Mouse (Mus musculus) intestine, embryonic 16.5 days (tissue): ENCODE data around the gene Mis18a. TPM values are rescaled to one million over a fixed set of nuclear protein-coding genes. Genes with fewer than 3 reads are reported as not detected.
A peak's percentile ranks its signal among the peaks of the same experiment; 100 is the strongest.

ENCODE experiments used
- ATAC-seq: fragments of 200-750 bp; cut with Nextera tagmentation; 2 replicates; pipeline ENCODE4 v1.8.0; 2017; ENCODE audit warnings: moderate TSS enrichment, moderate library complexity
- H3K27ac ChIP-seq: fragments of 300-500 bp; sonication (generic); 2 replicates; pipeline ENCODE4 v1.5.1; 2014; ENCODE audit warnings: mild to moderate bottlenecking, low read length
- H3K27me3 ChIP-seq: fragments of 300-500 bp; sonication (generic); replicated peaks from 2 replicates; pipeline ENCODE4 v1.6.1; 2014; ENCODE audit warnings: low read length, control low read depth, mixed read lengths; ENCODE audit not compliant: control insufficient read depth, insufficient read depth
- H3K36me3 ChIP-seq: fragments of 300-500 bp; sonication (generic); 2 replicates; pipeline ENCODE4 v1.6.1; 2014; ENCODE audit warnings: low read length, control low read depth; ENCODE audit not compliant: control insufficient read depth, insufficient read depth
- H3K4me1 ChIP-seq: fragments of 300-500 bp; sonication (generic); 2 replicates; pipeline ENCODE4 v1.6.1; 2014; ENCODE audit warnings: low read length, control low read depth, mixed read lengths; ENCODE audit not compliant: control insufficient read depth, insufficient read depth
- H3K4me2 ChIP-seq: fragments of 300-500 bp; sonication (generic); 2 replicates; pipeline ENCODE4 v1.6.1; 2014; ENCODE audit warnings: low read depth, low read length, control low read depth
- H3K4me3 ChIP-seq: fragments of 300-500 bp; sonication (generic); 2 replicates; pipeline ENCODE4 v1.5.1; 2014; ENCODE audit warnings: mild to moderate bottlenecking, low read length
- H3K9ac ChIP-seq: fragments of 300-500 bp; sonication (generic); 2 replicates; pipeline ENCODE4 v1.6.1; 2014; ENCODE audit warnings: low read depth, low read length
- H3K9me3 ChIP-seq: fragments of 300-500 bp; sonication (generic); 2 replicates; pipeline ENCODE4 v1.6.1; 2016; ENCODE audit warnings: low read length, control low read depth; ENCODE audit not compliant: control insufficient read depth
- WGBS: fragments of 180-500 bp; shearing (Covaris S2); extraction: QIAGEN DNeasy Blood & Tissue Kit; methylation state at CpG from one replicate; pipeline ENCODE4 v1.1.7; 2014; 5-methylcytosine and 5-hydroxymethylcytosine counted together
- polyA plus RNA-seq: library from polyadenylated mRNA; unstranded; fragments of >200 nt; fragmentation: Nextera tagmentation; extraction: Ambion mirVana; gene quantifications from 2 replicates; pipeline ENCODE4 v1.2.1, GENCODE M21; 2015

Gene Mis18a
- polyA plus RNA-seq, 1 experiment from 2014 or later: 53.5 TPM

DNA sequence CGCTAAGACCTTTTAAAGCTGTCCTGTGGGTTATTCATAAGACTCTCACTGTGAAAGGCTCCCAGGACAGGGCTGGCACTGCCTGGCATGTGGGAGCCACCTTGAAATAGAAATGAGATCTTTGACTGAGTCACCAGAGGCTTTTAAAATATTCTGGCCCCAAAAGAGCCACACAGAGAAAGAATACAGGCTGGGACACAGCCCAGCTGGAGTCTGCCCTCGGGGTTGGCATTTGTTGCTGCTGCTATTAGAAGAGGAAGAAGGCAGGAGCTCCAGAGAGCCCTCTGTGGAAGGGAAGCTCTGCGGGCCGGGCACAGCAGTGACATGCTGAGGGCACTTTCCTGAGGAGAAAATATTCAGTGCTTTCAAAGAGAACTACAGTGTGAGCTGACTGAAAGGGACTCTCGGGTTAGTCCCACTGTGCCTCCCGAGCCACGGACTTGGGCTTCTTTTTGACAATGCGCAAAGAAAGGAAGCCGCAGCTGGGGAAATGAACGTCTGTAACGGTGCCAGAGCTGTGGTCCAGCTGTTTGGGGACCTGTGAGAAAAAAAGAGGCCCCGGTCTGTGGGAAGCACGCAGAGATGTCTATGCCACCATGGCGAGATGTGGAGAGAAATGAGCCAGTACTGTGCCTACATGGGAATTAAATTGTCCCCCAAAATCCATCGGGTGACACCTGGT is 34.4 kb downstream of the Mis18a start:
- 78% methylated on average over 15 of the region's 15 CpGs for WGBS
- no peak for ATAC-seq

GRCm38 (mm10) chr16:90687687-90688263 is 39.4 kb downstream of the Mis18a start:
- ATAC-seq: peak; percentile 60
- no peak overlapping the region for H3K9ac ChIP-seq

More for the DNA sequence above, 34.4 kb downstream of the Mis18a start:
- H3K9ac ChIP-seq: no peak overlapping the region
- no peak overlapping the region for H3K4me2 ChIP-seq
- H3K27me3 ChIP-seq: no peaks in the 10 kb centered on the region
- no peak overlapping the region for H3K4me3 ChIP-seq
- H3K36me3 ChIP-seq: no peaks in the 10 kb centered on the region
- no peaks in the 10 kb centered on the region; the same call in 1 of the 2 replicates for H3K4me1 ChIP-seq
- no peak overlapping the region for H3K27ac ChIP-seq
- H3K9me3 ChIP-seq: no peaks in the 10 kb centered on the region

DNA sequence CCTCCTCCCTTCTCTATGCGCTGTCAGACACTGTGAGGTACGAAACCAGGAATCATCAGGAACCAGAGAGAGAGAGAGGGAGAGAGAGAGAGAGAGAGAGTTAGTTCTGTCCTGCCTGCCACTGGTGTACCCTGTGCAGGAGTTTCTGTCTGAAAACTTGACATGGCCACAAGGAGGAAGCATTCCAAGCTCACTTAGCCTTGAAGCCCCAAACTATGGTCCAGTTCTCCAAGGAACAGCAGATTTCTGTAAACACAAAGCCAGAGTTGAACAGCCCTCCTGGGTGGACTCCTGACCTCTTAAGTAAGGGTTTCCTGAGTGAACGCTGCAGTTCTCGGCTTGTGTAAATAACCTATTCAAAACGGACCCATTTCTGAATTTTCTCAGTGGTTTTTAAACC is 40.2 kb downstream of the Mis18a start:
- Histone ChIP-seq H3K9me3 (no peaks in the 10 kb centered on the region), H3K36me3 (no peaks in the 10 kb centered on the region), H3K9ac (no peak overlapping the region), H3K4me2 (no peak overlapping the region), H3K4me3 (no peak overlapping the region), H3K27me3 (no peaks in the 10 kb centered on the region), H3K27ac (no peak overlapping the region), H3K4me1 (peaks cover 10% of the 10 kb centered on the region; the same call in 1 of the 2 replicates)
- ATAC-seq: peak; percentile 85
- 40% methylated on average over 5 of the region's 5 CpGs for WGBS

More at GRCm38 (mm10) chr16:90687687-90688263, 39.4 kb downstream of the Mis18a start:
- Histone ChIP-seq H3K9me3 (no peaks in the 10 kb centered on the region), H3K36me3 (no peaks in the 10 kb centered on the region), H3K27ac (no peak overlapping the region), H3K27me3 (no peaks in the 10 kb centered on the region), H3K4me3 (no peak overlapping the region), H3K4me1 (peaks cover 10% of the 10 kb centered on the region; the same call in 1 of the 2 replicates), H3K4me2 (no peak overlapping the region)
- 61% methylated on average over 12 of the region's 12 CpGs for WGBS

- no peak overlapping the region for H3K27ac ChIP-seq
- no peak overlapping the region for H3K9ac ChIP-seq
- H3K27me3 ChIP-seq: no peaks in the 10 kb centered on the region
- H3K36me3 ChIP-seq: no peaks in the 10 kb centered on the region
- WGBS: 71% methylated on average over 5 of the region's 5 CpGs
- no peaks in the 10 kb centered on the region for H3K9me3 ChIP-seq
- H3K4me1 ChIP-seq: peaks cover 10% of the 10 kb centered on the region; the same call in 1 of the 2 replicates
- no peak overlapping the region for H3K4me2 ChIP-seq
- no peak overlapping the region for H3K4me3 ChIP-seq
- no peak for ATAC-seq
These were observed 43.1 kb downstream of the Mis18a start for GRCm38 (mm10) chr16:90684092-90684491.

DNA sequence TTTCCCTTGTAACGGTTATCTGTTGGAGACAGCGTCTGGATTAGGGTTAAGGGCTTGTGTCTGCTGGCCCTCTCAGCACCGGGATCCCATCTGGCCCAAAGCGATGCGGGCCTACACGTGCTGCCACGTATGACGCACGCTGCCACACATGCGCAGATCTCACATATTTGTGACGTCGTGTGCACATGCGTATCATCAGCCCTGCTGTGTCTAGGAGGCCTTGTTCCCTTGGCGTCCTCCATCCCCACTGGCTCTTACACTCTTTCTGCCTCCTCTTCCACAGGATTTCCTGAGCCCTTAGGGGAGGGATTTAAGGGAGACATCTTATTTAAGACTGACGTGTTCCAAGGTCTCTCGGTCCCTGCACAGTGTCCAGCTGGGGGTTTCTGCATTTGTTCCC is 47.2 kb downstream of the Mis18a start:
- ATAC-seq: no peak
- Histone ChIP-seq H3K36me3 (no peaks in the 10 kb centered on the region), H3K27ac (no peak overlapping the region), H3K9me3 (no peaks in the 10 kb centered on the region), H3K9ac (no peak overlapping the region), H3K4me3 (no peak overlapping the region), H3K4me2 (no peak overlapping the region), H3K27me3 (no peaks in the 10 kb centered on the region), H3K4me1 (no peaks in the 10 kb centered on the region)
- 88% methylated on average over 16 of the region's 16 CpGs for WGBS

DNA sequence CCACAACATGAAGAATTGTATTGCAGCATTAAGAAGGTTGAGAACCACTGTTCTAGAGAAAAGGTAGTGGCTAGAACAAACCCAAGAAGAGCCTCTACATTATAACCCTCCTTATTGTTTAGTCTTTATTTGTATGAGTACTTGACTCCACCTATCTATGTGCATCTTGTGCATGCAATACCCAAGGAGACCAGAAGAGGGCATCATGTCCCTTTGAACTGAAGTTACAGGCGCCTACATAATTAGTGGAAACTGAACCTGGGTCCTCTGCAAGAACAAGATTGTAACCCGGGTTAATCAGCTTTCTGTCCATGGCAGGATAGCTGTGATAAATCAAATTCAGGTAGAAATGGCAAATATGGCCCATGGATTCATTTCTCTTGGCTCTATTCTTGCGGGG is 48.4 kb downstream of the Mis18a start:
- H3K27ac ChIP-seq: no peak overlapping the region
- ATAC-seq: no peak
- no peaks in the 10 kb centered on the region for H3K4me1 ChIP-seq
- 93% methylated on average over 3 of the region's 3 CpGs for WGBS
- H3K36me3 ChIP-seq: no peaks in the 10 kb centered on the region
- no peaks in the 10 kb centered on the region for H3K27me3 ChIP-seq
- no peak overlapping the region for H3K9ac ChIP-seq
- no peak overlapping the region for H3K4me3 ChIP-seq
- H3K4me2 ChIP-seq: no peak overlapping the region
- no peaks in the 10 kb centered on the region for H3K9me3 ChIP-seq

DNA sequence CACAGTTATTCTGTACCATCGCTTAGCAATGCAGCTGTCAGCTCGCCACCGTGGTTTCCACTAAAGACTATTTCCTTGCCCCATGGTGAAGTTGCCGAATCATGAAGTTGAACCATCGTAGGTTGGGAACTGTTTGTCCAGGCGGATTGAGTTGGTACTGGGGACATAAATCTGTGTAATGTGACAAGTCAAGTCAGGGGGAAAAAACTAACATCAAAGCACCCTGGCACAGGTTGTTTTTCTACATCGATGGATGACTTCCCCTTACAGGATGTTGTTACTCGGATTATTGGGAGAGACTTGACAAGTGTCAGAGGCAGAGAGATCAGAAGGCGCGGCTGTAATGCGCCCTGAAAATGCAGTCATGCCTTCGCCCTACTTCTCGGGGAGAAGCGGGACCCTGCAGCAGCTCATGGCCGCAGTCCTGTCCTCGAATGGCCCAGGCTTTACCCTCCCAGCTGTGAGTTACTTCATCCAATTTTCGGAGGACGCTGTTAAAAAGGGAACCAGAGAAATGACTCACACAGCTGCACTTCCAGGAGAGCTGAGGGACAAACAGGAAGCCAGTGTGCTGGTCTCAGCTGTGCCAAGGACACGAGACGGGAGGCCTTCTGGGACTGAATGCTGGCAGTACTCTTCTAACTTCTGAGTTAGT is 50.2 kb downstream of the Mis18a start:
- ATAC-seq: no peak
- no peak overlapping the region for H3K9ac ChIP-seq
- H3K4me2 ChIP-seq: no peak overlapping the region

DNA sequence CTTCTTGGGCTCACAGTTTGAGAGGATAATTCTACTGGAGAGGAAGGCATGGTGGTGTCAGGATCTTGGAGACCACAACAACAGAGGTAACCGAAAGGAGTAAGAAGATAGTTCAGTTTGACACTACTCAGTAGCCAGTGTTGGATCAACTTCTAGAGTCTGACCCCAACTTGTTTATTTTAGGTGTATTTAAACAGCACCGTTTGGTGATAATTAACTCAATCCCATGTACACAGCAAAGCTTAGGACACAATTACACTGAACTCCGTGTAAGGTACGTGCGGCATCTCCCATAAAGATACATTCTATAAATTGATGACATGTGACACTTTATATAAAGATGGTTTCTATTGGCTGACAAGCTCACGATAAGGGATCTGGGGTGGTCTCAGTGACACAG is 52.6 kb downstream of the Mis18a start:
- no peak for ATAC-seq
- 85% methylated on average over 6 of the region's 6 CpGs for WGBS

More for the DNA sequence above, 50.2 kb downstream of the Mis18a start:
- WGBS: 61% methylated on average over 20 of the region's 20 CpGs
- Histone ChIP-seq H3K9me3 (no peaks in the 10 kb centered on the region), H3K27me3 (no peaks in the 10 kb centered on the region), H3K4me3 (no peak overlapping the region), H3K4me1 (no peaks in the 10 kb centered on the region), H3K36me3 (no peaks in the 10 kb centered on the region), H3K27ac (no peak overlapping the region)

DNA sequence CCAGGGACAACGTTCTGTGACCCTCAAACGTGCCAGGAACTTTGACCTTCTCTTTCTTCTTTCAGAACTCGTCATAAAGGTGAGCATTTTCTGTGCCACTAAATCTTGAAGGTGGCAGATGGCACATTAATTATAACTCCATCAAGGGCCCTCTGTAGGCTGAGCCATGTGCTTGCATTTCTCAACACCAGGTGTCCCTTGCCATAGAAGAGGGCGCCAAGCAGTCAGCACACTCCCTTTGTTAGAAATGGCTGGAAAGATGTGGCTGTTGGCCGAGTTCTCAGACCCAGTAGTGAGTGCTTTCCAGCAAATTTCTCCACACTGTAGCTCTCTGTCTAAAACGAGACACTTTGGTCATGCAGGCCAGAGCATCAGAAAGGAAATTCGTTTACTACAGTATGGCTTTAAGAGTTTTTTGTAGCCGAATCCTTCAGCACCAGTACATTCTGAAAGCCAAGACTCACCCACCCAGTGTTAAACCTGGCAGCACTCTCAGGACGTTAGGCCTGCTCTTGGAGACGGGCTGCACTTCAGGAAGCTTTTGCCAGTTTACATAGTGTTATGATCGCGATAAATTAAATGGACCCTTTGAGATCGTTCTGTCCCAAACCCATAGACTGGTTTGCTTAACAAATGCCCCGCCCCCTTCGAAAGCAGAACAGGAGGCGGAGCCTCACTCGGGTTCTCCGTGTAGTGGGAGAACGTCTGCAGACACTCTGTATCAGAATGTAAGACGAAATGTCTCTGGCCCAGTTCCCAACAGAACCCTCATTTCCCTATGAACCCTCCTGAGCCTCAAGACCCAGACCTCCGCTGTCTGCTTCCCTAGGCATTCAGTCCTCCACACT is 53.5 kb downstream of the Mis18a start:
- Histone ChIP-seq H3K27ac (no peak overlapping the region), H3K4me3 (no peak overlapping the region), H3K36me3 (no peaks in the 10 kb centered on the region)

More for the DNA sequence above, 52.6 kb downstream of the Mis18a start:
- Histone ChIP-seq H3K27ac (no peak overlapping the region), H3K9ac (no peak overlapping the region), H3K27me3 (no peaks in the 10 kb centered on the region), H3K4me1 (no peaks in the 10 kb centered on the region), H3K36me3 (no peaks in the 10 kb centered on the region), H3K4me2 (no peak overlapping the region), H3K9me3 (no peaks in the 10 kb centered on the region), H3K4me3 (no peak overlapping the region)

More for the DNA sequence above, 53.5 kb downstream of the Mis18a start:
- WGBS: 77% methylated on average over 21 of the region's 21 CpGs
- Histone ChIP-seq H3K9me3 (no peaks in the 10 kb centered on the region), H3K4me2 (no peak overlapping the region), H3K4me1 (no peaks in the 10 kb centered on the region), H3K9ac (no peak overlapping the region), H3K27me3 (no peaks in the 10 kb centered on the region)
- no peak for ATAC-seq
